Mouse (Mus musculus) CH12.LX (cell line): ENCODE measurements around the gene Tsen2. TPM values are rescaled to one million over a fixed set of nuclear protein-coding genes. Genes with fewer than 3 reads are reported as not detected.

Experiments used
- DNase-seq: peaks from one replicate; pipeline ENCODE4 v3.0.0-alpha.2; 2013; ENCODE audit errors: extremely low read depth
- H3K27ac ChIP-seq: 2 replicates; pipeline ENCODE4 v1.5.1; 2012; ENCODE audit warnings: low read depth, mild to moderate bottlenecking, control low read depth, moderate library complexity; ENCODE audit not compliant: insufficient read depth
- H3K27me3 ChIP-seq: replicated peaks from 2 replicates; pipeline ENCODE3; 2012; ENCODE audit warnings: inconsistent platforms
- H3K36me3 ChIP-seq, 2 experiments: replicated peaks in 1 of 2; 2 replicates each; pipeline versions ENCODE3 to v1.6.1; 2012; ENCODE audit warnings: inconsistent platforms in 1 of 2, low read length in 1 of 2, mild to moderate bottlenecking in 1 of 2, mixed read lengths in 1 of 2, moderate library complexity in 1 of 2; ENCODE audit not compliant: control insufficient read depth in 1 of 2, insufficient read depth in 1 of 2
- H3K4me1 ChIP-seq, 2 experiments: 2 replicates each; pipeline ENCODE4 v1.6.1; 2012; ENCODE audit warnings: inconsistent platforms in 1 of 2, moderate library complexity in 1 of 2; ENCODE audit not compliant: insufficient read depth in 2 of 2, control insufficient read depth in 1 of 2
- H3K4me2 ChIP-seq: 2 replicates; pipeline ENCODE4 v1.6.1; 2012; ENCODE audit warnings: low read depth, mild to moderate bottlenecking, control low read depth; ENCODE audit not compliant: poor library complexity, insufficient read depth, severe bottlenecking
- H3K4me3 ChIP-seq, 3 experiments: fragments of 150-350 bp in 1 of 3; sonication (generic) in 1 of 3; replicated peaks in 1 of 3; 2 replicates each; pipeline versions ENCODE3 to v1.5.1; 2011 to 2012; ENCODE audit warnings: low read depth in 2 of 3, low read length in 2 of 3, mild to moderate bottlenecking in 2 of 3, moderate library complexity in 2 of 3, control low read depth in 1 of 3, improper control_type of control experiment in 1 of 3, inconsistent platforms in 1 of 3, mixed read lengths in 1 of 3; ENCODE audit not compliant: poor library complexity in 1 of 3
- H3K79me2 ChIP-seq: replicated peaks from 2 replicates; pipeline ENCODE4 v1.6.1; 2012; ENCODE audit warnings: mild to moderate bottlenecking, moderate library complexity; ENCODE audit not compliant: control insufficient read depth, poor library complexity, insufficient read depth, severe bottlenecking; ENCODE audit errors: extremely low read depth
- H3K9ac ChIP-seq: 2 replicates; pipeline ENCODE4 v1.6.1; 2012; ENCODE audit warnings: low read depth, mild to moderate bottlenecking, control low read depth, moderate library complexity; ENCODE audit not compliant: insufficient read depth
- H3K9me3 ChIP-seq: replicated peaks from 2 replicates; pipeline ENCODE3; 2012; ENCODE audit warnings: low read length, inconsistent platforms, mixed read lengths
- CHD1 ChIP-seq: IDR thresholded peaks from 2 replicates; pipeline ENCODE4 v1.6.1; 2012; ENCODE audit warnings: low read depth, low read length, improper control_type of control experiment, inconsistent platforms
- CHD2 ChIP-seq: IDR thresholded peaks from 2 replicates; pipeline ENCODE4 v1.6.1; 2011; ENCODE audit warnings: low read length, improper control_type of control experiment
- CTCF ChIP-seq, 2 experiments: IDR thresholded peaks in 1 of 2; conservative IDR thresholded peaks in 1 of 2; 2 replicates each; pipeline ENCODE4 v1.5.1; 2011 to 2012; ENCODE audit warnings: low read depth in 2 of 2, low read length in 2 of 2, improper control_type of control experiment in 1 of 2, inconsistent platforms in 1 of 2, mild to moderate bottlenecking in 1 of 2, moderate library complexity in 1 of 2
- E2F4 ChIP-seq: IDR thresholded peaks from 2 replicates; pipeline ENCODE4 v1.6.1; 2011; ENCODE audit warnings: low read depth, low read length, improper control_type of control experiment; ENCODE audit not compliant: insufficient replicate concordance
- ELF1 ChIP-seq: IDR thresholded peaks from 2 replicates; pipeline ENCODE4 v1.6.1; 2014; ENCODE audit warnings: low read depth, mild to moderate bottlenecking, inconsistent platforms, low read length, improper control_type of control experiment
- EP300 ChIP-seq: IDR thresholded peaks from 2 replicates; pipeline ENCODE4 v1.6.1; 2011; ENCODE audit warnings: low read length, improper control_type of control experiment
- ETS1 ChIP-seq: conservative IDR thresholded peaks from 2 replicates; pipeline ENCODE4 v1.6.1; 2012; ENCODE audit warnings: low read depth, mild to moderate bottlenecking, inconsistent platforms, low read length, improper control_type of control experiment, moderate library complexity
- HCFC1 ChIP-seq: IDR thresholded peaks from 2 replicates; pipeline ENCODE4 v1.6.1; 2012; ENCODE audit warnings: low read depth, mild to moderate bottlenecking, inconsistent platforms, low read length, improper control_type of control experiment
- IRF4 ChIP-seq: IDR thresholded peaks from 2 replicates; pipeline ENCODE4 v1.6.1; 2014; ENCODE audit warnings: low read depth, mild to moderate bottlenecking, inconsistent platforms, low read length, improper control_type of control experiment
- JUN ChIP-seq: IDR thresholded peaks from 2 replicates; pipeline ENCODE4 v1.6.1; 2011; ENCODE audit warnings: low read depth, mild to moderate bottlenecking, low read length, improper control_type of control experiment, moderate library complexity; ENCODE audit not compliant: insufficient read depth
- JUND ChIP-seq: conservative IDR thresholded peaks from 2 replicates; pipeline ENCODE4 v1.6.1; 2011; ENCODE audit warnings: low read depth, low read length, improper control_type of control experiment
- MAX ChIP-seq: IDR thresholded peaks from 2 replicates; pipeline ENCODE4 v1.6.1; 2011; ENCODE audit warnings: low read length, improper control_type of control experiment
- MAZ ChIP-seq: IDR thresholded peaks from 2 replicates; pipeline ENCODE4 v1.6.1; 2012; ENCODE audit warnings: low read depth, mild to moderate bottlenecking, inconsistent platforms, low read length, improper control_type of control experiment, moderate library complexity
- MXI1 ChIP-seq: IDR thresholded peaks from 2 replicates; pipeline ENCODE4 v1.6.1; 2011; ENCODE audit warnings: mild to moderate bottlenecking, low read depth, low read length, improper control_type of control experiment
- NRF1 ChIP-seq: IDR thresholded peaks from 2 replicates; pipeline ENCODE4 v1.6.1; 2014; ENCODE audit warnings: low read depth, mild to moderate bottlenecking, inconsistent platforms, low read length, improper control_type of control experiment, moderate library complexity
- PAX5 ChIP-seq: IDR thresholded peaks from 2 replicates; pipeline ENCODE4 v1.6.1; 2012; ENCODE audit warnings: low read length, inconsistent platforms, mixed read lengths
- POLR2A ChIP-seq: IDR thresholded peaks from 2 replicates; pipeline ENCODE4 v1.6.1; 2011; ENCODE audit warnings: low read depth, mild to moderate bottlenecking, improper control_type of control experiment, low read length
- POLR2AphosphoS2 ChIP-seq: IDR thresholded peaks from 2 replicates; pipeline ENCODE4 v1.6.1; 2011; ENCODE audit warnings: low read depth, low read length, improper control_type of control experiment
- RAD21 ChIP-seq: IDR thresholded peaks from 2 replicates; pipeline ENCODE4 v1.6.1; 2011; ENCODE audit warnings: low read depth, mild to moderate bottlenecking, low read length, improper control_type of control experiment, moderate library complexity
- RCOR1 ChIP-seq: conservative IDR thresholded peaks from 2 replicates; pipeline ENCODE4 v1.6.1; 2012; ENCODE audit warnings: low read depth, mild to moderate bottlenecking, inconsistent platforms, low read length, improper control_type of control experiment
- SIN3A ChIP-seq: IDR thresholded peaks from 2 replicates; pipeline ENCODE4 v1.6.1; 2012; ENCODE audit warnings: low read length, improper control_type of control experiment, inconsistent platforms
- TBP ChIP-seq: conservative IDR thresholded peaks from 2 replicates; pipeline ENCODE4 v1.6.1; 2011; ENCODE audit warnings: low read depth, low read length, improper control_type of control experiment
- TCF12 ChIP-seq: IDR thresholded peaks from 2 replicates; pipeline ENCODE4 v1.6.1; 2014; ENCODE audit warnings: low read depth, mild to moderate bottlenecking, inconsistent platforms, low read length, improper control_type of control experiment
- UBTF ChIP-seq: IDR thresholded peaks from 2 replicates; pipeline ENCODE4 v1.6.1; 2012; ENCODE audit warnings: low read depth, mild to moderate bottlenecking, inconsistent platforms, low read length, improper control_type of control experiment, moderate library complexity
- ZC3H11A ChIP-seq: IDR thresholded peaks from 2 replicates; pipeline ENCODE4 v1.6.1; 2012; ENCODE audit warnings: low read depth, mild to moderate bottlenecking, inconsistent platforms, low read length, improper control_type of control experiment
- ZKSCAN1 ChIP-seq: IDR thresholded peaks from 2 replicates; pipeline ENCODE4 v1.6.1; 2012; ENCODE audit warnings: low read depth, inconsistent platforms, low read length, improper control_type of control experiment, borderline replicate concordance
- dilution Hi-C: fragments of 300-500 bp; cut with MboI; formaldehyde crosslinking; loops from 2 replicates; pipeline ENCODE4 v1.14.3; 2020; ENCODE audit warnings: low sequenced_read_pairs; ENCODE audit not compliant: extremely low pct_unique_long_range_greater_than_20kb, extremely low pct_ligation_motif_present
- in situ Hi-C: fragments of 300-500 bp; cut with MboI; formaldehyde crosslinking; loops from 3 replicates; pipeline ENCODE4 v1.14.3; 2019; ENCODE audit warnings: low sequenced_read_pairs, low pct_ligation_motif_present, low pct_unique_long_range_greater_than_20kb, mixed read lengths
- polyA plus RNA-seq: library from polyadenylated mRNA; unstranded; fragments of >175 nt; gene quantifications from 2 replicates; pipeline ENCODE4 v1.2.1, GENCODE M21; 2012; ENCODE audit warnings: low read depth; ENCODE audit not compliant: insufficient read length
- total RNA-seq, 2 experiments: library from RNA; depleted of rRNA; stranded (reverse); fragments of 300-350 nt in 1 of 2; fragments of >200 nt in 1 of 2; gene quantifications; 2 replicates each; pipeline ENCODE4 v1.2.3; 2012 to 2014

Gene Tsen2
- total and polyA plus RNA-seq, 3 experiments: 17.2 to 30.1 (median 20.4) TPM

GRCm38 (mm10) chr6:115513207-115513606, 31.3 kb upstream of the Tsen2 start:
- peaks cover 6 to 12% of the 10 kb centered on the region in 2 experiments for H3K4me1 ChIP-seq
- H3K79me2 ChIP-seq: no peaks in the 10 kb centered on the region
- TF ChIP-seq ETS1: no peak
- no peak for TF ChIP-seq MAX
- TF ChIP-seq JUN: no peak
- no peak for TF ChIP-seq POLR2AphosphoS2
- no peak overlapping the region for H3K4me2 ChIP-seq
- peaks cover 6% of the 10 kb centered on the region for H3K9me3 ChIP-seq
- H3K4me3 ChIP-seq: no peak overlapping the region
- no peaks in the 10 kb centered on the region for H3K36me3 ChIP-seq
- no peak overlapping the region for H3K9ac ChIP-seq
- dilution Hi-C loops: no loop called here
- no peaks in the 10 kb centered on the region for H3K27me3 ChIP-seq
- no peak for DNase-seq
- no peak overlapping the region for H3K27ac ChIP-seq
- in situ Hi-C loops: no loop called here

DNA sequence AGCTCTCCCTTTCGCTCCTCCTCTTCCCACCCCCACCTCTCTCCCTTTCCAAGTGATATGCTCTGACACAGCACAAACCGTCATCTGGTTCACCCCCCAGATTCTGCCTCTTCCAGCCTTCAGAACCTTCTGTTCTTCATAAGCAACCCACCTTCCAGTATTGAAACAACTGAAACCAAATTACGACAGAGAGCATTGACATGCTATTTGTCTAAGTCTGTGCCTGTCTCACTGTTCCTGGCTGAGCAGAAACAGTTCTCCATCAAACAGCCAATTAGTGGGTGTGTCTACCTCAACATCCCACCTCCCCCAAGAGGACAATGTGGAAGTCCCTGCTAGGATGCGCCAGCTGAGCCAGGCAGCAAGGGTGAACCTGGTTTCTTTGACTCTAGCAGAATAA, 26.6 kb upstream of the Tsen2 start:
- Histone ChIP-seq H3K9me3 (no peaks in the 10 kb centered on the region), H3K4me1 (peaks cover 22 to 59% of the 10 kb centered on the region in 2 experiments), H3K27ac (no peak overlapping the region), H3K36me3 (no peaks in the 10 kb centered on the region), H3K79me2 (no peaks in the 10 kb centered on the region)
- no peak for DNase-seq
- in situ Hi-C loops: no loop called here
- dilution Hi-C loops: no loop called here
- no peak for TF ChIP-seq POLR2AphosphoS2
- TF ChIP-seq ZC3H11A: no peak
- TF ChIP-seq TBP: no peak
- no peak for TF ChIP-seq IRF4
- no peak for TF ChIP-seq CHD2
- TF ChIP-seq ETS1: no peak
- TF ChIP-seq JUND: no peak
- TF ChIP-seq SIN3A: no peak
- no peak for TF ChIP-seq ZKSCAN1
- TF ChIP-seq CTCF (conservative IDR thresholded peaks at IDR 0.05 in 1 of 2, IDR thresholded peaks at IDR 0.05 in 1 of 2; ENCODE audit: low read depth in 2 of 2, low read length in 2 of 2): no peak
- TF ChIP-seq MAZ: no peak
- no peak for TF ChIP-seq E2F4
- TF ChIP-seq MXI1: no peak
- no peak for TF ChIP-seq POLR2A
- TF ChIP-seq, all 38 proteins: peak for 0
- Histone ChIP-seq H3K9ac (no peak overlapping the region), H3K4me3 (no peak overlapping the region), H3K27me3 (no peaks in the 10 kb centered on the region), H3K4me2 (no peak overlapping the region)

DNA sequence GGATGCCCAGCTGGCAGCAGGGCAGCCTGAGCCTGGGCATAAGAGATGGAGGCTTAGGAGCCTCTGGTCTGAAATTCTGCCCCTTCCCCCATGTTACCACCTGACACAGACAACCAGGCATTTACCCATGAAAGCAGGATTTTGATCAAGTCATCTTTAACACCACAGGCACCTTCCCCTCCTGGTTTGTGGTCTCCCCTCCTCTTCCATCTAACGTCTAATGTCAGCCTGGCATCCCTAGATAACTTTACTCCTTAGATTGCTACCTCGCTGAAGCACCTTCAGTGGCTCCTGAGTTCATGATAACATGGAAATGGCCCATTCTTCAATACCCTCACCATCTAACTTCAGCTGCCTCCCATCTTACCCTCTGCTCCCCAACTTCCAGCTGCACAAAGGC, 26.1 kb upstream of the Tsen2 start:
- H3K9ac ChIP-seq: no peak overlapping the region
- DNase-seq: no peak
- H3K4me3 ChIP-seq: no peak overlapping the region
- H3K79me2 ChIP-seq: no peaks in the 10 kb centered on the region
- in situ Hi-C loops (no loop called here), dilution Hi-C loops (no loop called here)
- H3K4me2 ChIP-seq: no peak overlapping the region
- no peaks in the 10 kb centered on the region for H3K27me3 ChIP-seq
- no peak overlapping the region for H3K27ac ChIP-seq
- no peaks in the 10 kb centered on the region for H3K9me3 ChIP-seq
- peaks cover 22 to 63% of the 10 kb centered on the region in 2 experiments for H3K4me1 ChIP-seq
- H3K36me3 ChIP-seq: no peaks in the 10 kb centered on the region
- TF ChIP-seq JUND: no peak
- TF ChIP-seq CHD1: no peak
- no peak for TF ChIP-seq TBP
- no peak for TF ChIP-seq E2F4
- no peak for TF ChIP-seq POLR2AphosphoS2
- no peak for TF ChIP-seq CTCF (conservative IDR thresholded peaks at IDR 0.05 in 1 of 2, IDR thresholded peaks at IDR 0.05 in 1 of 2; ENCODE audit: low read depth in 2 of 2, low read length in 2 of 2)
- no peak for TF ChIP-seq RAD21
- TF ChIP-seq ETS1: no peak
- TF ChIP-seq RCOR1: no peak
- no peak for TF ChIP-seq MXI1
- TF ChIP-seq EP300: no peak
- TF ChIP-seq HCFC1: no peak
- no peak for TF ChIP-seq ELF1
- no peak for TF ChIP-seq UBTF
- TF ChIP-seq PAX5: no peak
- no peak for TF ChIP-seq TCF12
- TF ChIP-seq NRF1: no peak
